Mouse (Mus musculus): Measurements from ENCODE around the gene Usp36.

The Usp36 gene

GRCm38 (mm10) chr11:118253447-118254158, 36.4 kb downstream of the Usp36 start:
- in situ Hi-C loops (cut with MboI, MseI) = no loop called here

DNA sequence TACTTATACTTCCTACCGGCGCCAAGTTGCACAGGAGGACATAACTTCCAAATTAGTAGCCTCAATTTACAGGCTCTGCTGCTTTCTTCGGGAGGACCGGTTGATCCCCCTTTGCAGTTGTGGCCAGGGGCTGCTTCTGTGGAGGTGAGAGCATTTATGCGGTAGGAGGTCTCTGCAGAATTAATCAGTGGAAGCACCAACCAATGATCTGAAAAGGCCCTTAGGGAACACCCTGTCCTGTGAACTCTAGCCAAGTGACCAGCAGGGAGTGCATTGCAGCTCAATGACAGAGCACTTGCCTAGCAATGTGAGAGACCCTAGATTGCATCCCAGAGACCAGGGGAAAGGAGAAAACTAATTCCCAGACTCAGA, 41.0 kb downstream of the Usp36 start:
- in situ Hi-C loops (cut with MboI, MseI) = loop anchor here (5.0 to 25.0 kb wide), 5 partner anchors 37 to 1837 kb away; partner anchors contain the start of gene Rnf157 (in 1 of the 2)

- in situ Hi-C loops (cut with MboI, MseI) = loop anchor here (5.0 to 25.0 kb wide), 5 partner anchors 36 to 1836 kb away; partner anchors contain the start of gene Rnf157 (in 1 of the 2)
Measured at GRCm38 (mm10) chr11:118248150-118249011, 41.7 kb downstream of the Usp36 start, which contains the start of gene Cyth1. Gene Cyth1 (minus strand): TSS chr11:118248592.

DNA sequence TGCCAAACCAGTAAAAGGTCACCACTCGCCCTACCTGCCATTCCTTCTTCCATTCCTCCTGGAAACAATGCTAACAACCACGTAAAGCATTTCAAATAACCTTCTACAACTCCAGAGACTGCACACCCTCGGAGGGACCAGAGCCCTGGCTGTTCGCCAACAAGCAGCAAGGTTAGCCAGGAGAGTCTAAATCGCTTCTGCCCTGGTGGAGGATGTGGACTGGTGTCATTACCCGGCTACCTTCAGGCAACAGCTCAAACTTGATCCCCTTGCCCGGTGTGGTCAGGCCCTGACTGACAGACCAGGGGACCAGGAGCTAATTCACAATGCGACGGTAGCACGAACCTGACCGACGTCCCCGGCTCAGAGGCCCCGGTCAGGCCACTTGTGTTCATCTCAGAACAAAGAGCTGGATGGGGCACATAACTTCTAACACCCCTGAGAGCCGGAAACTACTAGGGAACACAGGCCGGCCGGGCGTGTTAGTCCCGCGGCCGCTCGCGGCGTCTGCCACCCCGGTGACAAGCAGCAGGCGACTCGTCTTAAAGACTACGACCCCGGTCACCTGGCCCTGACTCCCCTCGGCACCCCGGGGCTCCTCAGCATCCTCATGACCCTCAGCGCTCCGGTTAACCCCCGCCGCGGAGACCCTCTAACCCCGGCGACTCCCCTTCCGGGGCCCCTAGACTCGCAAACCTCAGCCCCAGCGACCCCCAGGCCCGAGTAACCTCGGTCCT, 42.5 kb downstream of the Usp36 start:
- in situ Hi-C loops (cut with MboI, MseI) = loop anchor here (5.0 to 25.0 kb wide), 5 partner anchors 35 to 1835 kb away; partner anchors contain the start of gene Rnf157 (in 1 of the 2)

- in situ Hi-C loops (cut with MboI, MseI) = loop anchor here (5.0 to 25.0 kb wide), 5 partner anchors 34 to 1834 kb away; partner anchors contain the start of gene Rnf157 (in 1 of the 2)
Measured at GRCm38 (mm10) chr11:118246724-118247123, 43.3 kb downstream of the Usp36 start.

- in situ Hi-C loops (cut with MboI, MseI) = loop anchor here (5.0 to 25.0 kb wide), 5 partner anchors 33 to 1833 kb away; partner anchors contain the start of gene Rnf157 (in 1 of the 2)
Measured at GRCm38 (mm10) chr11:118245130-118245529, 44.9 kb downstream of the Usp36 start.

DNA sequence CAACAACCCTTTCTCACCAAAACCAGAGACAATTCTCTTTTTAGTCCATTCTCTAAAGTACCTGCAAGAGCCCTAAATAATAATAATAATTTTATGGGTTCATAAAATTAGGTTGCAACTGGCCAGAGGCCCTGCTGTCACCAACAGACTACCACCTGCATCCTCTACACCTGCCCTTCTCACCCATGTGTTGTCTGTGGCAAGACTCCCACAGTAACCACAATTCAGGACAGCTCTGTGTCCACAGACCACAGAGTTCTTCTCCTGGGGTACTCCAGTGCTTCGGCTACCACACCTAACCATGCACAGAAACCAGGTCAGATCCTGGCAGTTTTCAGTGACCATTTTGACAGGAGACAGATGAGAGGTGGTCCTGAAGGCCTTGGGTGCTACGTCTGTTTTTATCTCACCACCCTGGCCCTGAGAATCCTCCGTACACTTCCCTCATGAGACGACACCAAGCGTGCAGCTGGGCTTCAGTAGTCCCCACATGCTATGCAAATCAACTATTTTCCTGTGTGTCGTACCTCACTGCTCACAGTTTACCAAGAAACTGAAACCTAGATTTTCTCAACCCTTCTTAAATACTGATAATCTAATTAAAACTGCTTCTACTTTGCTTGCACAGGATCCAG, 46.3 kb downstream of the Usp36 start:
- in situ Hi-C loops (cut with MboI, MseI) = loop anchor here (25.0 kb wide), 3 partner anchors 906 to 1831 kb away; partner anchors contain the start of gene Rnf157 (in 1 of the 2)

DNA sequence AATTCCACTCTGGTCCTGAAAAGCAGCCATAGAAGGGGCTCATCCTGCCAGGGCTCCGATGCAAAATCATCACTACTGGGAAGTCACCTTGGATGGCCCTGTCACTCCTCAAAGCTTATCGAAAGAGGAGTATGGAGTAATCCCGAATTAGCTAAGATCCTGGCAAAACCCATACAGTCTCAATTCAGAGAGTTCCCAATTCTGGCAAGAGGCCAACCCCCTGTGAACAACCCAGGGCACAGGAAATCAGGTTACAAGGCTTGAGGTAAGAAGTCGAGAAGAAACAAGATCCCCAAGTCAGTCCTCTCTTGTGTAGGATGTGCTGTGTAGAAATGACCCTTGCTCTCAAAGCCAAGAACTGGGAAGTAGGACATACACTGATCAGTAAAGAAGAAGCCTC, 47.5 kb downstream of the Usp36 start:
- in situ Hi-C loops (cut with MboI, MseI) = loop anchor here (25.0 kb wide), 3 partner anchors 905 to 1830 kb away; partner anchors contain the start of gene Rnf157 (in 1 of the 2)

DNA sequence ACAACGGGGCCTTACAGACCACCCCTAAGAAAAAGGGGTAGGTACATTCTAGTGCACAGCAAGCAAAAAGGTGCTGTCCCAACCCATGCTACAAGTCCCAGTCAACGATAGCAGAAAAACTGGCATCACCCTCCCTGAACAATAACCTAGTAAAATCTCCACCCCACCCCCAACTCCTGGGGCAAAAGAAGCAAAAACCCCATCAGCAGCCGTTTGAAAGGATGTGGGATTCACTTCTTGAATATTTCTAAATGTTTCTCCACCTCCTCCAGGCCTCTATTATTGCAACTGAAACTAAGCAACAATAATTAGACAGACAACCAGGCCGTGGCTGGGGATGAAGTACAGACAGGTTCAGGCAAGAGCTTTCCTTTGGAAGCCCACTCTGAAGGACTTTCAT, 49.7 kb downstream of the Usp36 start:
- in situ Hi-C loops (cut with MboI, MseI) = loop anchor here (25.0 kb wide), 3 partner anchors 903 to 1828 kb away; partner anchors contain the start of gene Rnf157 (in 1 of the 2)

- in situ Hi-C loops (cut with MboI, MseI) = loop anchor here (25.0 kb wide), 3 partner anchors 902 to 1827 kb away; partner anchors contain the start of gene Rnf157 (in 1 of the 2)
Measured at GRCm38 (mm10) chr11:118239281-118240198, 50.5 kb downstream of the Usp36 start.

DNA sequence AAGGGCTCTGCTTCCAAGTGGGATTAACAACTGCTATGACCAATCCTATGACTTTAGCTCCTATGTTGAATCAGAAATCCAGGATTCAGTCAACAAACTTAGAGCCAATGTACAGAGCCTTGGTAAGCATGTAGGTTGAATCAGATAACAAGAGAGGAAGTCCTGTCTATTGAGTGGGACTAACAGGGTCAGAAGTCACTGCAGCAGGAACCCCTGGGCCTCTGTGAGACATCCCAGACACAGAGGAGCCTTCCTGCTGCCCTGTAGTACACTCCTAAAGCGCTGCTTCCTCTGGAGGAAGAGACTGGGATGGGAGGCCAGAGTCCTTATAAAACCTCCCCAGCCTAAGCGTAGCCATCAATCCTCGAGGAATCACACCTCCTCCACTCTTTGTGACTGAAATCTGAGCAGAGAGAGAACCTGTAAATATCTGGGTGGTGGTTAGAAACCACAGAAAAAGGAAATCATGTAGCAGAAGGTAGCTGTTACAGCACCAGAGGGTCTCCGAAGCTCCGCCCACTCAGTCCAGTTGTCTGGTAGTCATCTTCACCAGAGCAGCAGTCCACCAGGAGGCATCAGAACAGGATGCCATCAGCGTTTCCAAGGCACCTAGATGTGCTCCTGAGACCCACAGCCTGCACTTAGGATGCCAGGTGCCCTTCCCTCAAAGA, 53.4 kb downstream of the Usp36 start:
- in situ Hi-C loops (cut with MboI, MseI) = loop anchor here (25.0 kb wide), 3 partner anchors 899 to 1824 kb away; partner anchors contain the start of gene Rnf157 (in 1 of the 2)

DNA sequence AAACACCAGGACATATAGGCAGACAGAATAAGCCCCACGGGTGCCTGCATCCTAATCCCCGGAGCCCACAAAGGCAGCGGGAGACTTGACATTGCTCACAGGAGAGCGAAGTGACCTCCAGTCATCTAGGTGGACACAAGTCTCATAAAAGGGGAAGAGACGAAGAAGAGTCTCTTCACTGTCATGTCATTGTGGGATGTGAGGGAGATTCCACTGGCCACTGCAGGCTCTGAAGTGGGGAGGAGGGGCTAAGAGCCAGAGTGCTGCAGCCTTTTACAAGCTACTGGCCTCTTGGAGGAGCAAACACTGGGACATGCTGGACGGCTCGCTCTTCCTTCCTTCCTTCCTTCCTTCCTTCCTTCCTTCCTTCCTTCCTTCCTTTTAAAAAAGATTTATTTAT, 55.1 kb downstream of the Usp36 start:
- in situ Hi-C loops (cut with MboI, MseI) = loop anchor here (25.0 kb wide), 3 partner anchors 898 to 1823 kb away; partner anchors contain the start of gene Rnf157 (in 1 of the 2)

GRCm38 (mm10) chr11:118234500-118234899, 55.5 kb downstream of the Usp36 start:
- in situ Hi-C loops (cut with MboI, MseI) = loop anchor here (25.0 kb wide), 3 partner anchors 897 to 1822 kb away; partner anchors contain the start of gene Rnf157 (in 1 of the 2)

- in situ Hi-C loops (cut with MboI, MseI) = loop anchor here (25.0 kb wide), 3 partner anchors 897 to 1822 kb away; partner anchors contain the start of gene Rnf157 (in 1 of the 2)
Measured at GRCm38 (mm10) chr11:118233924-118234323, 56.1 kb downstream of the Usp36 start.

DNA sequence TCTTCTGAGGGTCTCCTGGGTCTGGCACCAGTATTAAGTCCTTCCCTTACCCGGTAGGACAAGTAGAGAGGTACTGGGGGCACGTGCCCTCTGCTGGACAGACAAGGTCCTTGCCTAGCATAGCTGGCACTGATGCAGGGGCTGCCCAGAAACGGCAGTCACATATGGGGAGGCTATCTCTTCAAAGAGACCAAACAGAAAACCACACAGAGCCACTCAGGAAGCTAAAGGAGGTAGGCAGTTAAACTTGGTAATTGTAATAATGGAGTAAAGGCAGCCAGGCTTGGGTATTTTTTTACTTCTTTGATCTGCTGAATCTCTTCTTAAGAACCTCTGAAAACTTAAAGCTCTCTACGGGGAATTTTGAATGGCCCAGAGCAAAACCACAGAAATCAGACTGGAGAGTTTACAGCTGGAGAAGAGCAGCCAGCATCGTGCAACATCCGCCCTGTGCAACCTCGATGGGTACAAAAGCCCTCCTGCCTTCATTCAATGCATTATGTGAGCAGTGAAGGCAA, 57.7 kb downstream of the Usp36 start:
- in situ Hi-C loops (cut with MboI, MseI) = loop anchor here (25.0 kb wide), 3 partner anchors 895 to 1820 kb away; partner anchors contain the start of gene Rnf157 (in 1 of the 2)

DNA sequence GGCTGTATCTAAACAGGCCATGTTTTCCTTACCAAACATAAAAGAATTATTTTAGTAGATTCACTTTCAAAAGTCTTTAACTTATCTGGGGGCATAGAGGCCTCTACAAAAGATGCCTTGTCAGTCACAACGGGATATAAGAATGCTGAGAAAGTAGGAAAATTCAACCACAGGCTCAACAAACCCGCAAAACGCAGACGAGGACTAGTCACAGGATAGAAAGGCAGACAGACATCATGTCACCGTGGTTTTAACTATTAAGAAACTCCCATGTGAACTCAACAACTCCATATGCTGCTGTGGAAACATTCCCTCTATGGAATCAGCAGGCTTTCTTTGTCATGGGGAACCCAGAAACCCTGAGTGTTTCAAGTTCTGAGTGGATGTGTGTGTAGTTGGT, 60.1 kb downstream of the Usp36 start:
- in situ Hi-C loops (cut with MboI, MseI) = loop anchor here (5.0 to 25.0 kb wide), 5 partner anchors 265 to 1818 kb away; partner anchors contain the start of gene Rnf157 (in 1 of the 2)

DNA sequence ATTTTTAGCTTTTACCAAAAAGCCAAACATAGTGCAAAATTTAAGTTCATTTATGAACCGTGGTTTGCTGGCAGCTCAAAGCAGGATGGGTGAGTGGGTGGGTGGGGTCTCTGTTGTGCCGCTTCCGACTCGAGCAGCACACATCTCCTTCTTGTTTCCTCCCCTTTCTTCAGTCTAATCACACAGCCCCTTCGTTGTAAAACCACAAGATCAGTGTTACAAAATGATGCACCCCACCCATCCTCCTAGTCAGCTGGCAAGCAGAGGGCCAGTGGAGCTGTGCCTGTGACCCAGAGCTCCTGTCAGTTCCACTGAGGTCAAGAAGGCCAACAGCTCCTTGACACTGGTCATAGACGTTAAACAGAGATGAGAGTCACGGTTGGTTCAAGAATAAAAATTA, 62.4 kb downstream of the Usp36 start:
- in situ Hi-C loops (cut with MboI, MseI) = loop anchor here (5.0 to 25.0 kb wide), 5 partner anchors 263 to 1815 kb away; partner anchors contain the start of gene Rnf157 (in 1 of the 2)

DNA sequence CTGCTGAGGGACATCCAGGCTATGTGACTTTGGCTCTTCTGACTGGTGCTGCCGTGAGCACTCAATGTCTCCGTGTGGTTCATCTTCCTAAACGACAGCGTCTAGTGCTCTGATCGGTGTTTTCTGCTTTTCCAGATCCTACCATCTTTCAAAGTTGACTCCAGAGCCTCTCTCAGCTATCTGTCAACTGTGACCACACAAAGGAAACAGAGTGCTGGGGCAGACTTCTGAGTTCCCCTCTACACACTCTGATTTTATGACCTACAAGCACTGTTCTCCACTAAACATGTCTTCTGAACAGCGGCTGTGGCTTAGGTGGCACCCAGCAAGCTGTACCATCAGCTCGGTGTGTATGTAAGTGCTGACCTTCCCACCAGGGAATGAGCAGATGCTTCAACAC, 63.2 kb downstream of the Usp36 start:
- in situ Hi-C loops (cut with MboI, MseI) = loop anchor here (5.0 to 25.0 kb wide), 5 partner anchors 262 to 1815 kb away; partner anchors contain the start of gene Rnf157 (in 1 of the 2)
